Mouse (Mus musculus): ENCODE data around the gene Lin28a. TPM values are rescaled to one million over a fixed set of nuclear protein-coding genes. Genes with fewer than 3 reads are reported as not detected.
A peak's percentile ranks its signal among the peaks of the same experiment; 100 is the strongest.

Gene Lin28a
- polyA plus RNA-seq, 1 experiment = not detected

- H3K36me3 ChIP-seq (replicated peaks; ENCODE audit: low read length) = peaks cover 65% of the 10 kb centered on the region
- TF ChIP-seq GATA1 (IDR thresholded peaks at IDR 0.05; ENCODE audit: borderline replicate concordance, low read length) = no peak
- no peaks in the 10 kb centered on the region for H3K27me3 ChIP-seq (replicated peaks)
Observed at GRCm38 (mm10) chr4:133967866-133968149, 50.8 kb downstream of the Lin28a start.

GRCm38 (mm10) chr4:133967138-133967865, 51.3 kb downstream of the Lin28a start:
- TF ChIP-seq FLI1 (IDR thresholded peaks at IDR 0.05; ENCODE audit: low read length) (no peak), GATA1 (IDR thresholded peaks at IDR 0.05; ENCODE audit: borderline replicate concordance, low read length) (no peak)
- Histone ChIP-seq H3K4me3 (replicated peaks) (peak overlapping the region; percentile 95), H3K9me3 (no peaks in the 10 kb centered on the region), H3K4me1 (peaks cover 35% of the 10 kb centered on the region), H3K27me3 (replicated peaks) (no peaks in the 10 kb centered on the region), H3K36me3 (replicated peaks; ENCODE audit: low read length) (peaks cover 64% of the 10 kb centered on the region)

More at GRCm38 (mm10) chr4:133967866-133968149, 50.8 kb downstream of the Lin28a start:
- H3K4me1 ChIP-seq = peaks cover 35% of the 10 kb centered on the region
- peak overlapping the region; percentile 95 for H3K4me3 ChIP-seq (replicated peaks)
- no peaks in the 10 kb centered on the region for H3K9me3 ChIP-seq

- peaks cover 55% of the 10 kb centered on the region for H3K36me3 ChIP-seq (replicated peaks; ENCODE audit: low read length)
- peaks cover 35% of the 10 kb centered on the region for H3K4me1 ChIP-seq
- no peaks in the 10 kb centered on the region for H3K9me3 ChIP-seq
- no peaks in the 10 kb centered on the region for H3K27me3 ChIP-seq (replicated peaks)
- TF ChIP-seq GATA1 (IDR thresholded peaks at IDR 0.05; ENCODE audit: borderline replicate concordance, low read length) (no peak), FLI1 (IDR thresholded peaks at IDR 0.05; ENCODE audit: low read length) (no peak)
- H3K4me3 ChIP-seq (replicated peaks) = peak overlapping the region; percentile 95
Observed at GRCm38 (mm10) chr4:133966271-133966940, 52.2 kb downstream of the Lin28a start.

- peaks cover 13% of the 10 kb centered on the region for H3K4me1 ChIP-seq
- no peak overlapping the region for H3K4me3 ChIP-seq (replicated peaks)
- peaks cover 35% of the 10 kb centered on the region for H3K36me3 ChIP-seq (replicated peaks; ENCODE audit: low read length)
- H3K27me3 ChIP-seq (replicated peaks) = peaks cover 2% of the 10 kb centered on the region
- TF ChIP-seq GATA1 (IDR thresholded peaks at IDR 0.05; ENCODE audit: borderline replicate concordance, low read length) = no peak
- TF ChIP-seq FLI1 (IDR thresholded peaks at IDR 0.05; ENCODE audit: low read length) = no peak
- no peaks in the 10 kb centered on the region for H3K9me3 ChIP-seq
Observed at GRCm38 (mm10) chr4:133962566-133962965, 56.1 kb downstream of the Lin28a start.

GRCm38 (mm10) chr4:133958884-133959283, 59.8 kb downstream of the Lin28a start:
- TF ChIP-seq FLI1 (IDR thresholded peaks at IDR 0.05; ENCODE audit: low read length) = no peak
- no peak for TF ChIP-seq GATA1 (IDR thresholded peaks at IDR 0.05; ENCODE audit: borderline replicate concordance, low read length)
- peaks cover 13% of the 10 kb centered on the region for H3K36me3 ChIP-seq (replicated peaks; ENCODE audit: low read length)

DNA sequence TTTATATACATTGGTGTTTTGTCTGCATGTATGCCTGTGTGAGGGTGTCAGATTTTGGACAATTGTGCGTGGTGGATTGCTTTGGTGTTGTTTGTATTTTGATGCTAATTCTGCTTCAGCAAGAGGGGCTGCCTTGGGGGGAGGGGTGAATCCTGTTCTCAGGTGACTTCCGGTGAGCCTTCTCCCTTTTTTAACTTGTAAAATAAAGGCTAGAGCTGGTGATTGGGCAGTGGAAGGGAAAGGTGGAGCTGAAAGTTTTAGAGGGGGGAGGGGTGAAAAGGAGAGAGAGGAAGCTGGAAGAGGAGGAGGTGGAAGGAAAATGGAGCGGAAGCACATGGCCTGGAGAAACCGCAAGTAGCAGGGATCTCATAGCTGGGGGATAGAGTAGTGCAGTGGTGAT, 62.3 kb downstream of the Lin28a start:
- no peak overlapping the region for H3K4me3 ChIP-seq (replicated peaks)
- no peaks in the 10 kb centered on the region for H3K9me3 ChIP-seq
- peaks cover 5% of the 10 kb centered on the region for H3K27me3 ChIP-seq (replicated peaks)
- H3K36me3 ChIP-seq (replicated peaks; ENCODE audit: low read length) = no peaks in the 10 kb centered on the region
- TF ChIP-seq FLI1 (IDR thresholded peaks at IDR 0.05; ENCODE audit: low read length) (no peak), GATA1 (IDR thresholded peaks at IDR 0.05; ENCODE audit: borderline replicate concordance, low read length) (no peak)
- H3K4me1 ChIP-seq = no peaks in the 10 kb centered on the region

More at GRCm38 (mm10) chr4:133958884-133959283, 59.8 kb downstream of the Lin28a start:
- no peaks in the 10 kb centered on the region for H3K4me1 ChIP-seq
- H3K9me3 ChIP-seq = no peaks in the 10 kb centered on the region
- H3K27me3 ChIP-seq (replicated peaks) = peaks cover 5% of the 10 kb centered on the region
- H3K4me3 ChIP-seq (replicated peaks) = no peak overlapping the region

Other genes with a start within 250 kb of the Lin28a start
- gene Rps6ka1, start 131.0 kb downstream of the Lin28a start, polyA plus RNA-seq (2012; ENCODE audit: insufficient read depth, low replicate concordance) = 35.6 and 41.3 TPM in 2 replicates
- gene Hmgn2, start 50.2 kb downstream of the Lin28a start, polyA plus RNA-seq (2012; ENCODE audit: insufficient read depth, low replicate concordance) = 89.8 and 993 TPM in 2 replicates
- gene Dhdds, start 17.9 kb downstream of the Lin28a start, polyA plus RNA-seq (2012; ENCODE audit: insufficient read depth, low replicate concordance) = 4.5 and 32.2 TPM in 2 replicates
- not detected in 2 replicates for gene Zfp683, start 35.0 kb upstream of the Lin28a start, polyA plus RNA-seq (2012; ENCODE audit: insufficient read depth, low replicate concordance)
- gene Crybg2, start 42.0 kb upstream of the Lin28a start, polyA plus RNA-seq (2012; ENCODE audit: insufficient read depth, low replicate concordance) = not detected in 2 replicates
- 77.0 and 307 TPM in 2 replicates for gene Cd52, start 76.2 kb upstream of the Lin28a start, polyA plus RNA-seq (2012; ENCODE audit: insufficient read depth, low replicate concordance)
- gene Ubxn11, start 83.7 kb upstream of the Lin28a start, polyA plus RNA-seq (2012; ENCODE audit: insufficient read depth, low replicate concordance) = 69.8 and 175 TPM in 2 replicates
- 1,646 and 1,679 TPM in 2 replicates for gene Sh3bgrl3, start 109.9 kb upstream of the Lin28a start, polyA plus RNA-seq (2012; ENCODE audit: insufficient read depth, low replicate concordance)
- gene Cep85, start 168.3 kb upstream of the Lin28a start, polyA plus RNA-seq (2012; ENCODE audit: insufficient read depth, low replicate concordance) = 10.9 and 19.9 TPM in 2 replicates
- not detected in 2 replicates for gene Gm7534, start 184.2 kb upstream of the Lin28a start, polyA plus RNA-seq (2012; ENCODE audit: insufficient read depth, low replicate concordance)
- gene Catsper4, start 208.5 kb upstream of the Lin28a start, polyA plus RNA-seq (2012; ENCODE audit: insufficient read depth, low replicate concordance) = not detected in 2 replicates
- gene Cnksr1, start 219.6 kb upstream of the Lin28a start, polyA plus RNA-seq (2012; ENCODE audit: insufficient read depth, low replicate concordance) = not detected in 2 replicates
- gene E130218I03Rik, start 224.8 kb upstream of the Lin28a start, polyA plus RNA-seq (2012; ENCODE audit: insufficient read depth, low replicate concordance) = not detected in 2 replicates
- 27.6 and 28.1 TPM in 2 replicates for gene Zfp593, start 226.8 kb upstream of the Lin28a start, polyA plus RNA-seq (2012; ENCODE audit: insufficient read depth, low replicate concordance)
- not detected in 2 replicates for gene Gm30191, start 228.1 kb upstream of the Lin28a start, polyA plus RNA-seq (2012; ENCODE audit: insufficient read depth, low replicate concordance)
- gene Grrp1, start 235.3 kb upstream of the Lin28a start, polyA plus RNA-seq (2012; ENCODE audit: insufficient read depth, low replicate concordance) = not detected in 2 replicates

Data from megakaryocyte, embryonic 14.5 days (primary cell).